Mouse (Mus musculus) embryonic facial prominence, embryonic 14.5 days (tissue): ENCODE data around the gene 4930539E08Rik. TPM values are rescaled to one million over a fixed set of nuclear protein-coding genes. Genes with fewer than 3 reads are reported as not detected.

Experiments used
- polyA plus RNA-seq: library from polyadenylated mRNA; unstranded; fragments of >200 nt; fragmentation: Nextera tagmentation; extraction: Ambion mirVana; gene quantifications from 2 replicates; pipeline ENCODE4 v1.2.1, GENCODE M21; 2014

4930539E08Rik gene
- polyA plus RNA-seq, 1 experiment from 2014 or later = 0.47 TPM

Other genes with a start within 250 kb of the 4930539E08Rik start
- gene Slc26a8, start 225.1 kb downstream of the 4930539E08Rik start, polyA plus RNA-seq = 0.58 and 0.90 TPM in 2 replicates
- 51.8 and 52.8 TPM in 2 replicates for gene Mapk14, start 224.0 kb downstream of the 4930539E08Rik start, polyA plus RNA-seq
- gene AC170998.1, start 189.2 kb downstream of the 4930539E08Rik start, polyA plus RNA-seq = 1.5 and 2.1 TPM in 2 replicates
- gene Mapk13, start 146.0 kb downstream of the 4930539E08Rik start, polyA plus RNA-seq = 31.8 and 33.5 TPM in 2 replicates
- 10.0 and 10.2 TPM in 2 replicates for gene Brpf3, start 114.2 kb downstream of the 4930539E08Rik start, polyA plus RNA-seq
- gene Pnpla1, start 56.9 kb downstream of the 4930539E08Rik start, polyA plus RNA-seq = 1.5 and 1.8 TPM in 2 replicates
- gene Pxt1, start 28.5 kb upstream of the 4930539E08Rik start, polyA plus RNA-seq = not detected in 2 replicates
- 79.0 and 90.7 TPM in 2 replicates for gene Kctd20, start 36.6 kb upstream of the 4930539E08Rik start, polyA plus RNA-seq
- gene Stk38, start 92.7 kb upstream of the 4930539E08Rik start, polyA plus RNA-seq = 87.0 and 88.7 TPM in 2 replicates
- gene Srsf3, start 117.3 kb upstream of the 4930539E08Rik start, polyA plus RNA-seq = 494 and 574 TPM in 2 replicates
- 223 and 292 TPM in 2 replicates for gene Cdkn1a, start 175.7 kb upstream of the 4930539E08Rik start, polyA plus RNA-seq
- 1.7 and 2.2 TPM in 2 replicates for gene Rab44, start 198.8 kb upstream of the 4930539E08Rik start, polyA plus RNA-seq